Mouse (Mus musculus): ENCODE measurements at regions not wholly inside any gene's neighbourhood (a gene's known extent, or its start where the extent isn't known, plus 50 kb on each side); places are given as distances from the start of the nearest gene placed in this dataset.

- DNase-seq (ENCODE audit: low spot score), result no peak
Observed at GRCm38 (mm10) chr4:87501791-87502190, 271.5 kb upstream of the Slc24a2 start.

GRCm38 (mm10) chr4:87500441-87500840 is 270.2 kb upstream of the Slc24a2 start:
- DNase-seq (ENCODE audit: low spot score), result no peak

GRCm38 (mm10) chr4:87487798-87488197 is 257.5 kb upstream of the Slc24a2 start:
- no peak for DNase-seq (ENCODE audit: low spot score)

- DNase-seq (ENCODE audit: low spot score), result no peak
Observed at GRCm38 (mm10) chr4:87475537-87475936, 245.3 kb upstream of the Slc24a2 start.

- no peak for DNase-seq (ENCODE audit: low spot score)
Observed at GRCm38 (mm10) chr4:87473331-87474039, 243.2 kb upstream of the Slc24a2 start.

GRCm38 (mm10) chr4:87472787-87473186 is 242.5 kb upstream of the Slc24a2 start:
- no peak for DNase-seq (ENCODE audit: low spot score)

GRCm38 (mm10) chr4:87471385-87471784 is 241.1 kb upstream of the Slc24a2 start:
- no peak for DNase-seq (ENCODE audit: low spot score)

- DNase-seq (ENCODE audit: low spot score), result no peak
Observed at GRCm38 (mm10) chr4:87467600-87467999, 237.3 kb upstream of the Slc24a2 start.

- no peak for DNase-seq (ENCODE audit: low spot score)
Observed at GRCm38 (mm10) chr4:87467018-87467417, 236.7 kb upstream of the Slc24a2 start.

- no peak for DNase-seq (ENCODE audit: low spot score)
Observed at GRCm38 (mm10) chr4:87461181-87461912, 231.1 kb upstream of the Slc24a2 start.

GRCm38 (mm10) chr4:87455863-87456578 is 225.7 kb upstream of the Slc24a2 start:
- DNase-seq (ENCODE audit: low spot score), result no peak

- no peak for DNase-seq (ENCODE audit: low spot score)
Observed at GRCm38 (mm10) chr4:87452122-87452521, 221.8 kb upstream of the Slc24a2 start.

- no peak for DNase-seq (ENCODE audit: low spot score)
Observed at GRCm38 (mm10) chr4:87451251-87451650, 221.0 kb upstream of the Slc24a2 start.

GRCm38 (mm10) chr4:87448338-87448737 is 218.1 kb upstream of the Slc24a2 start:
- no peak for DNase-seq (ENCODE audit: low spot score)

GRCm38 (mm10) chr4:87446856-87447255 is 216.6 kb upstream of the Slc24a2 start:
- no peak for DNase-seq (ENCODE audit: low spot score)

- no peak for DNase-seq (ENCODE audit: low spot score)
Observed at GRCm38 (mm10) chr4:87434136-87434535, 203.9 kb upstream of the Slc24a2 start.

GRCm38 (mm10) chr4:87428374-87428773 is 198.1 kb upstream of the Slc24a2 start:
- no peak for DNase-seq (ENCODE audit: low spot score)

GRCm38 (mm10) chr4:87424066-87424465 is 193.8 kb upstream of the Slc24a2 start:
- no peak for DNase-seq (ENCODE audit: low spot score)

- no peak for DNase-seq (ENCODE audit: low spot score)
Observed at GRCm38 (mm10) chr4:87422588-87422987, 192.3 kb upstream of the Slc24a2 start.

- DNase-seq (ENCODE audit: low spot score), result no peak
Observed at GRCm38 (mm10) chr4:87403354-87403753, 173.1 kb upstream of the Slc24a2 start.

- no peak for DNase-seq (ENCODE audit: low spot score)
Observed at GRCm38 (mm10) chr4:87402173-87402556, 171.9 kb upstream of the Slc24a2 start.
